8 mouse cellular contexts compared by ENCODE assay signal in the genomic region with DNA sequence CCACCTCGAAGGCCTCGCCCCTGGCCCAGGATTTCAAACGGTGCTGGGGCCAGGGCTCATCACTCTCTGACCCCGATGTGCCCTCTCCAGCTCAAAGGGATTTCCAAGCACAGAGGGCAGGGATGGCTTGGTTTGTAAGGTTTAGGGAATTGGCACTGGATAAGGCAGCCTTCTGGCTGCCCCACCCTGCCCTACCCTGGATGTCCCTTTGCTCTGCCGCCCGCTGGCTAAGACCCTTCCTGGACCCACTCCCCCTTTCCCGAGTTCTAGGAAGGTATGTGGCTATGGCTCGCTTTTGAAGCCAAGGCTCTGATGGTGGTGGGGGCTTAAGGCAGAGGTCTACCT. TPM values are rescaled to one million over a fixed set of nuclear protein-coding genes. Genes with fewer than 3 reads are reported as not detected.
DNase-seq lines count a peak whose midpoint lies in the region; ATAC-seq lines count a peak whose summit lies in the region.
"Had no signal": no experiment of that assay in that cellular context is flagged by ENCODE, and none has a peak within 500 bp of the region (broad histone marks: within the 10 kb centered on the region; RNA-seq: fewer than 3 reads in every experiment).

No protein-coding gene starts in this region.

- H3K9me3 ChIP-seq in lung, embryonic 16.5 days (ENCODE audit: control insufficient read depth, low read length): no peaks in the 10 kb centered on the region; the same call in 1 of the 2 replicates
- peaks cover 6% of the 10 kb centered on the region; the same call in 1 of the 2 replicates for H3K9me3 ChIP-seq in forebrain, embryonic 15.5 days
- H3K9me3 ChIP-seq in limb, embryonic 10.5 days (replicated peaks): no peaks in the 10 kb centered on the region
- H3K9me3 ChIP-seq in stomach, embryonic 16.5 days (replicated peaks; ENCODE audit: control insufficient read depth, low read length): no peaks in the 10 kb centered on the region; the same call in 1 of the 2 replicates

- H3K4me1 ChIP-seq in lung, embryonic 16.5 days (replicated peaks; ENCODE audit: control insufficient read depth, insufficient read depth, low read length): no peaks in the 10 kb centered on the region
- H3K4me1 ChIP-seq in forebrain, embryonic 15.5 days: peaks cover 19% of the 10 kb centered on the region
- peaks cover 20% of the 10 kb centered on the region for H3K4me1 ChIP-seq in limb, embryonic 10.5 days
- H3K4me1 ChIP-seq in stomach, embryonic 16.5 days (ENCODE audit: control insufficient read depth, insufficient read depth, low read length): 0 out of 2 replicates have a peak, but pooled peaks cover 3% of the 10 kb centered on the region

- no peak for DNase-seq in lung, adult 18-20 months
- DNase-seq in limb, embryonic 10.5 days (ENCODE audit: low spot score): no peak
- no peak for DNase-seq in layer of hippocampus, adult 11-12 months (ENCODE audit: low spot score)
- no peak for DNase-seq in right cerebral cortex, adult 2 months (ENCODE audit: low spot score in 2 of 2)
- DNase-seq: right cerebral cortex, postnatal 4 days had no signal

- peak overlapping the region; percentile 36; the same call in 1 of the 2 replicates for H3K9ac ChIP-seq in lung, embryonic 16.5 days (ENCODE audit: low read length)
- H3K9ac ChIP-seq in forebrain, embryonic 15.5 days (replicated peaks): peak overlapping the region; percentile 33; the same call in 1 of the 2 replicates
- H3K9ac ChIP-seq in stomach, embryonic 16.5 days (ENCODE audit: low read length): peak overlapping the region; percentile 60

- 31% methylated on average over 8 of the region's 8 CpGs for WGBS in lung, embryonic 16.5 days
- WGBS in forebrain, embryonic 15.5 days: 10% methylated on average over 8 of the region's 8 CpGs
- WGBS in limb, embryonic 10.5 days: 12% methylated on average over 8 of the region's 8 CpGs
- WGBS in stomach, embryonic 16.5 days: 28% methylated on average over 8 of the region's 8 CpGs

- peak overlapping the region; percentile 19 for H3K4me3 ChIP-seq in lung, embryonic 16.5 days (ENCODE audit: low read length)
- H3K4me3 ChIP-seq in forebrain, embryonic 15.5 days: peak overlapping the region; percentile 14; the same call in 1 of the 2 replicates
- peak overlapping the region; percentile 45 for H3K4me3 ChIP-seq in limb, embryonic 10.5 days
- peak overlapping the region; percentile 22 for H3K4me3 ChIP-seq in stomach, embryonic 16.5 days (replicated peaks; ENCODE audit: low read length)

- peaks cover 8% of the 10 kb centered on the region for H3K27me3 ChIP-seq in lung, embryonic 16.5 days (ENCODE audit: control insufficient read depth, insufficient read depth, low read depth, low read length)
- no peaks in the 10 kb centered on the region for H3K27me3 ChIP-seq in forebrain, embryonic 15.5 days
- peaks cover 28% of the 10 kb centered on the region for H3K27me3 ChIP-seq in limb, embryonic 10.5 days (ENCODE audit: low read depth, poor library complexity, severe bottlenecking)
- H3K27me3 ChIP-seq in stomach, embryonic 16.5 days (ENCODE audit: control insufficient read depth, insufficient read depth, low read length): 0 out of 2 replicates have a peak, but pooled peaks cover 5% of the 10 kb centered on the region

- ATAC-seq in lung, embryonic 16.5 days (ENCODE audit: low read depth): peak; percentile 28; the same call in 1 of the 2 replicates
- ATAC-seq in forebrain, embryonic 15.5 days (replicated peaks): no peak
- ATAC-seq in stomach, embryonic 16.5 days (ENCODE audit: insufficient read depth, low FRiP score): peak; percentile 32; the same call in 1 of the 2 replicates

- no peaks in the 10 kb centered on the region for H3K36me3 ChIP-seq in lung, embryonic 16.5 days (ENCODE audit: control insufficient read depth, insufficient read depth, low read length)
- no peaks in the 10 kb centered on the region for H3K36me3 ChIP-seq in forebrain, embryonic 15.5 days
- no peaks in the 10 kb centered on the region for H3K36me3 ChIP-seq in limb, embryonic 10.5 days
- H3K36me3 ChIP-seq in stomach, embryonic 16.5 days (ENCODE audit: control insufficient read depth, insufficient read depth, low read length): no peaks in the 10 kb centered on the region

- H3K27ac ChIP-seq in lung, embryonic 16.5 days (ENCODE audit: low read length): no peak overlapping the region
- H3K27ac ChIP-seq in forebrain, embryonic 15.5 days (replicated peaks): peak overlapping the region; percentile 58
- peak overlapping the region; percentile 75 for H3K27ac ChIP-seq in limb, embryonic 10.5 days
- 0 out of 2 replicates have a peak overlapping the region, but pooled peaks have one; percentile 36 for H3K27ac ChIP-seq in stomach, embryonic 16.5 days (ENCODE audit: low read length)

- peak overlapping the region; percentile 52 for H3K4me2 ChIP-seq in lung, embryonic 16.5 days (ENCODE audit: low read depth, low read length)
- H3K4me2 ChIP-seq in forebrain, embryonic 15.5 days (replicated peaks): peak overlapping the region; percentile 43
- peak overlapping the region; percentile 48 for H3K4me2 ChIP-seq in stomach, embryonic 16.5 days (ENCODE audit: low read depth, low read length)

RNA-seq across cellular contexts. Expression of gene Tifab, which starts 30.4 kb away (rescaled TPM):
- 4.0 and 4.8 TPM in 2 replicates for polyA plus RNA-seq in lung, embryonic 16.5 days (2015; fragmentation: Nextera tagmentation; extraction: Ambion mirVana)
- polyA plus RNA-seq in forebrain, embryonic 15.5 days (2015; fragmentation: Nextera tagmentation; extraction: Ambion mirVana): 0.87 and 1.0 TPM in 2 replicates
- 0.63 and 1.2 TPM in 2 replicates for polyA plus RNA-seq in limb, embryonic 10.5 days (2016; fragmentation: Nextera tagmentation; extraction: Ambion mirVana)
- polyA plus RNA-seq in stomach, embryonic 16.5 days (2015; fragmentation: Nextera tagmentation; extraction: Ambion mirVana): 4.9 and 5.6 TPM in 2 replicates

RNA-seq across cellular contexts. Expression of gene Neurog1, which starts 42.9 kb away (rescaled TPM):
- not detected in 2 replicates for polyA plus RNA-seq in lung, embryonic 16.5 days (2015; fragmentation: Nextera tagmentation; extraction: Ambion mirVana)
- polyA plus RNA-seq in forebrain, embryonic 15.5 days (2015; fragmentation: Nextera tagmentation; extraction: Ambion mirVana): 3.1 and 6.7 TPM in 2 replicates
- polyA plus RNA-seq in limb, embryonic 10.5 days (2016; fragmentation: Nextera tagmentation; extraction: Ambion mirVana): 0.11 TPM in 1 of 2 replicates, not detected in the other
- not detected in 2 replicates for polyA plus RNA-seq in stomach, embryonic 16.5 days (2015; fragmentation: Nextera tagmentation; extraction: Ambion mirVana)
